Mouse (Mus musculus) lung, postnatal 0 days (tissue): Measurements from ENCODE around the gene Pga5. TPM values are rescaled to one million over a fixed set of nuclear protein-coding genes. Genes with fewer than 3 reads are reported as not detected.

Experiments used
- ATAC-seq: fragments of 200-750 bp; cut with Nextera tagmentation; 2 replicates; pipeline ENCODE4 v1.8.0; 2017; ENCODE audit warnings: moderate library complexity
- DNase-seq: peaks from one replicate; pipeline ENCODE4 v3.0.0-alpha.2; 2016; ENCODE audit warnings: low spot score
- H3K27ac ChIP-seq: fragments of 300-500 bp; sonication (generic); 2 replicates; pipeline ENCODE4 v1.5.1; 2014; ENCODE audit warnings: antibody characterized with exemption, mild to moderate bottlenecking, low read length, mixed read lengths
- H3K27me3 ChIP-seq: fragments of 300-500 bp; sonication (generic); replicated peaks from 2 replicates; pipeline ENCODE4 v1.6.1; 2014; ENCODE audit warnings: low read length, mixed read lengths; ENCODE audit not compliant: insufficient read depth
- H3K36me3 ChIP-seq: fragments of 300-500 bp; sonication (generic); 2 replicates; pipeline ENCODE4 v1.6.1; 2014; ENCODE audit warnings: low read length, mixed read lengths; ENCODE audit not compliant: insufficient read depth
- H3K4me1 ChIP-seq: fragments of 300-500 bp; sonication (generic); 2 replicates; pipeline ENCODE4 v1.6.1; 2014; ENCODE audit warnings: antibody characterized with exemption, low read depth, low read length, mixed read lengths; ENCODE audit not compliant: insufficient read depth
- H3K4me2 ChIP-seq: fragments of 300-500 bp; sonication (generic); replicated peaks from 2 replicates; pipeline ENCODE4 v1.6.1; 2014; ENCODE audit warnings: low read depth, mild to moderate bottlenecking, low read length, moderate library complexity, mixed read lengths
- H3K4me3 ChIP-seq: fragments of 300-500 bp; sonication (generic); 2 replicates; pipeline ENCODE4 v1.5.1; 2014; ENCODE audit warnings: low read depth, low read length
- H3K9ac ChIP-seq: fragments of 300-500 bp; sonication (generic); replicated peaks from 2 replicates; pipeline ENCODE4 v1.6.1; 2014; ENCODE audit warnings: low read depth, mild to moderate bottlenecking
- H3K9me3 ChIP-seq: fragments of 300-500 bp; sonication (generic); 2 replicates; pipeline ENCODE4 v1.6.1; 2016; ENCODE audit warnings: low read length, mixed read lengths
- CTCF ChIP-seq: IDR thresholded peaks from 2 replicates; pipeline ENCODE4 v1.5.1; 2016; ENCODE audit warnings: antibody characterized with exemption, mild to moderate bottlenecking
- EP300 ChIP-seq: IDR thresholded peaks from 2 replicates; pipeline ENCODE4 v1.6.1; 2016; ENCODE audit warnings: antibody characterized with exemption, mild to moderate bottlenecking, control low read depth
- WGBS: fragments of 180-500 bp; shearing (Covaris S2); extraction: QIAGEN DNeasy Blood & Tissue Kit; methylation state at CpG from one replicate; pipeline ENCODE4 v1.1.7; 2014; 5-methylcytosine and 5-hydroxymethylcytosine counted together
- polyA plus RNA-seq: library from polyadenylated mRNA; unstranded; fragments of >200 nt; fragmentation: Nextera tagmentation; extraction: Ambion mirVana; gene quantifications from 2 replicates; pipeline ENCODE4 v1.2.1, GENCODE M21; 2015

Pga5 gene
- polyA plus RNA-seq, 1 experiment from 2014 or later, result not detected

DNA sequence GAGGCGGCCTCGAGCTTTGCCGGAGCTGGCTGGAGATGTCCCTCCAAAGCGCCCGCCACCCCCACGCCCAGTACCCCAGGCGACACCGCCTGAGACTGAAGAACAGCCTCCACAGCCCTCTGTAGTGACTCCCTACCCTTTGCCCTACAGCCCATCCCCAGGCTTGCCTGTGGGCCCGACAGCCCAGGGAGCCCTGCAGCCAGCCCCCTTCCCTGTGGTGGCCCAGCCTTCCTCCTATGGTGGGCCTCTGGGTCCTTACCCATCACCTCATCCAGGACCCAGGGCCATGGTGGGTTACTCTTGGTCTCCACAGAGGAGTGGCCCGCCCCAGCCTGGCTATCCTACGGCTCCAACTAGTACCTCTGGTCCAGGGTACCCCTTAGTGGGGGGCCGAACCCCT, 34.8 kb upstream of the Pga5 start:
- no peak for ATAC-seq
- H3K36me3 ChIP-seq, result peaks cover 31% of the 10 kb centered on the region
- H3K4me3 ChIP-seq, result no peak overlapping the region
- H3K9ac ChIP-seq, result no peak overlapping the region
- TF ChIP-seq EP300, result no peak
- no peak for TF ChIP-seq CTCF
- no peaks in the 10 kb centered on the region for H3K4me1 ChIP-seq
- no peak for DNase-seq
- H3K27ac ChIP-seq, result no peak overlapping the region
- H3K9me3 ChIP-seq, result no peaks in the 10 kb centered on the region
- WGBS, result 92% methylated on average over 12 of the region's 12 CpGs
- no peaks in the 10 kb centered on the region for H3K27me3 ChIP-seq
- H3K4me2 ChIP-seq, result no peak overlapping the region

GRCm38 (mm10) chr19:10712194-10712593, 34.3 kb upstream of the Pga5 start:
- WGBS, result 93% methylated on average over 7 of the region's 7 CpGs

DNA sequence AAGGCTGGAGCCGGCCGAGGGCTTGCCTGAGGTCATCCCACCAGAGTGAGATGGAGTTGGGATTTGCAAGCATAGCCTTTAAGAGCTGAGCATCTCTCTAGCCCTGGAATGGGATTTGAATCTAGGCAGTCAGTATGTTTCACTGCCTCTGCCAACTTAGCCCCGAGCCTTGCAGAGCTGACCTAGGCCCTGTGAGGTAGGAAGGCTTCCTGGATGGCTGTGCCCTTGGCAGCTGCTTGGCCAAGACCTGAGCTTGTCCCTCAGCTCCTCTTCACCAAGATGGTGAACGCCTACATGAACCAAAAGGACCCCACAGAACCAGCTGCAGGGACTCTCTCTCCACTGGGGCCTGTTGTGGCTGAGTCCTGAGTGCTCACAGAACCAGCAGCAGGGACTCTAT, 32.9 kb upstream of the Pga5 start:
- ATAC-seq (no peak), DNase-seq (no peak)
- Histone ChIP-seq H3K4me3 (no peak overlapping the region), H3K27ac (no peak overlapping the region), H3K36me3 (peaks cover 31% of the 10 kb centered on the region), H3K9me3 (no peaks in the 10 kb centered on the region), H3K27me3 (no peaks in the 10 kb centered on the region), H3K4me1 (no peaks in the 10 kb centered on the region), H3K4me2 (no peak overlapping the region), H3K9ac (no peak overlapping the region)
- no peak for TF ChIP-seq EP300
- no peak for TF ChIP-seq CTCF
- 95% methylated on average over 4 of the region's 4 CpGs for WGBS

More at GRCm38 (mm10) chr19:10712194-10712593, 34.3 kb upstream of the Pga5 start:
- H3K27ac ChIP-seq, result no peak overlapping the region
- no peaks in the 10 kb centered on the region for H3K9me3 ChIP-seq
- no peak overlapping the region for H3K4me2 ChIP-seq
- H3K36me3 ChIP-seq, result peaks cover 31% of the 10 kb centered on the region
- ATAC-seq (no peak), DNase-seq (no peak)
- no peak overlapping the region for H3K4me3 ChIP-seq
- TF ChIP-seq EP300 (no peak), CTCF (no peak)
- H3K27me3 ChIP-seq, result no peaks in the 10 kb centered on the region
- H3K4me1 ChIP-seq, result no peaks in the 10 kb centered on the region
- H3K9ac ChIP-seq, result no peak overlapping the region

DNA sequence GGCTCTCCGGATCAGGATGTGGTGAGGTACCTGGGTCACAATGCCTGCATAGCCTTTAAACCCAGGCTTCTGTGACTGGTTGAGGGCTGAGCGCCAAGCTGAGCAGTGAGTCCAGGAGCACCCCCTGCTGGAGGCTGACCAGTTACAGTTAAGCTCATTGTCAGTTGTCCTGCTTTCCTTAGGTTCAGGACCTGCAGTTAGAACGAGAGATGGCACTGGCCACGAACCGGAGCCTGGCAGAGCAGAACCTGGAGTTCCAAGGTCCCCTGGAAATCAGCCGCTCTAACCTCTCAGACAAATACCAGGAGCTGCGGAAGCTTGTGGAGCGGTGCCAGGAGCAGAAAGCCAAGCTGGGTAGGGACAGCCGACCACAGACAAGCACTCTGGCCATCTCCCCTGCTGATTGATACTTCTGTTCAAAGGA, 32.2 kb upstream of the Pga5 start:
- ATAC-seq (peak; percentile 24; the same call in 1 of the 2 replicates), DNase-seq (peak; percentile 50)
- H3K36me3 ChIP-seq, result peaks cover 31% of the 10 kb centered on the region
- no peak overlapping the region for H3K27ac ChIP-seq
- 74% methylated on average over 9 of the region's 9 CpGs for WGBS
- H3K4me2 ChIP-seq, result no peak overlapping the region
- no peak overlapping the region for H3K9ac ChIP-seq
- no peaks in the 10 kb centered on the region for H3K4me1 ChIP-seq
- TF ChIP-seq CTCF, result peak; percentile 71
- no peak for TF ChIP-seq EP300
- no peak overlapping the region for H3K4me3 ChIP-seq
- H3K9me3 ChIP-seq, result no peaks in the 10 kb centered on the region
- H3K27me3 ChIP-seq, result no peaks in the 10 kb centered on the region

GRCm38 (mm10) chr19:10709360-10710087, 31.7 kb upstream of the Pga5 start:
- H3K36me3 ChIP-seq, result peaks cover 31% of the 10 kb centered on the region
- peak; percentile 90 for DNase-seq
- H3K9me3 ChIP-seq, result no peaks in the 10 kb centered on the region
- no peaks in the 10 kb centered on the region for H3K4me1 ChIP-seq
- no peak overlapping the region for H3K9ac ChIP-seq
- no peak overlapping the region for H3K4me3 ChIP-seq
- no peak overlapping the region for H3K4me2 ChIP-seq
- 17% methylated on average over 8 of the region's 8 CpGs for WGBS
- peak; percentile 86 for ATAC-seq
- peak; percentile 99 for TF ChIP-seq CTCF
- TF ChIP-seq EP300, result no peak
- H3K27ac ChIP-seq, result no peak overlapping the region
- no peaks in the 10 kb centered on the region for H3K27me3 ChIP-seq

DNA sequence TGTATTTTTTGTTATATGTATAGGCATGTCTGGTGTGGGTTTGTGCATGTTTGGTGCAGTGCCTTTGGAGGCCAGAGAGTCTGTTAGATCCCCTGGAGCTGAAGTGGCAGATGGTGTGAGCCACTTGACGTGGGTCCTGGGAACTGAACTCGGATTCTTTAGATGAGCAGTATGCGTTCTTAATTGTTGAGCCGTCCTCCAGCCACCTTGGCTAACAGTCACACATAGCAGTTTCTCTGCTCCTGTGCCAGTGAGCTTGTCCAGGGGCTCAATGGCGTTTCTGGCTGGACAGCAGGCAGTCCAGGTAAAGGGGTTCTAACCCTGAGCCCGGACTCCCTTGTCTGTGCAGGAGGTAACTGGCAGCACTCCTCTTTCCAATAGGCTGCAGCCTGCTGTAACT, 31.0 kb upstream of the Pga5 start:
- no peaks in the 10 kb centered on the region for H3K9me3 ChIP-seq
- ATAC-seq (no peak), DNase-seq (no peak)
- WGBS, result 73% methylated on average over 6 of the region's 6 CpGs
- no peak overlapping the region for H3K4me2 ChIP-seq
- no peak overlapping the region for H3K9ac ChIP-seq
- peaks cover 31% of the 10 kb centered on the region for H3K36me3 ChIP-seq
- TF ChIP-seq CTCF (no peak), EP300 (no peak)
- H3K27ac ChIP-seq, result no peak overlapping the region
- no peaks in the 10 kb centered on the region for H3K4me1 ChIP-seq
- H3K4me3 ChIP-seq, result no peak overlapping the region
- no peaks in the 10 kb centered on the region for H3K27me3 ChIP-seq
